In the genomic region with DNA sequence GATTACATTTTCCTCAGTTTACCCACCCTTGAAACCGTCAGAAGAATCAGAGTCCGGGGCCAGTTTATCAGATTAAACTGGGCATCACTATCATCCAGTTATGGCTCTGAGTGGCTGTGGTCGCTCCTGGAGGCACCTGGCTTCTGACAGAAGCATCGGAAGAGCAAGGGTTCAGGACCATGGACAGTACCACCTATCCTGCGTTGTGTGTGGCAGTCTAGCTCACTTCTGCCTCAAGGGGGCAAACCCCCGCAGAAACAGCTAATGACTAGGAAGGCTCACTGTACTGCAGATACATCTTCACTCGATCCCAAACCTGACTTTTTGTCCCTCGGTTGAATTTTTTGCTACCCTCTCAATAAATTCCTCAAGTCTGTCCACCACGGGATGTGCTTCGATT, we compare ENCODE assay signal across 9 mouse cellular contexts.
A peak's percentile ranks its signal among the peaks of the same experiment; 100 is the strongest.
DNase-seq lines count a peak whose midpoint lies in the region; TF ChIP-seq lines count a peak whose summit lies in the region.
"Had no signal": no experiment of that assay in that cellular context is flagged by ENCODE, and none has a peak within 500 bp of the region (broad histone marks: within the 10 kb centered on the region; RNA-seq: fewer than 3 reads in every experiment).

No protein-coding gene starts in this region.

- H3K36me3 ChIP-seq in testis, adult 2 months (ENCODE audit: control insufficient read depth, insufficient read depth, low read length), result no peaks in the 10 kb centered on the region
- H3K36me3 ChIP-seq in limb, embryonic 10.5 days, result no peaks in the 10 kb centered on the region
- H3K36me3 ChIP-seq: liver, embryonic 15.5 days had no signal

- DNase-seq in gastrocnemius, postnatal 10 days, result peak; percentile 20
- no peak for DNase-seq in gastrocnemius, postnatal 25 days
- no peak for DNase-seq in testis, postnatal 14 days (ENCODE audit: low spot score)
- peak; percentile 73 for DNase-seq in limb, embryonic 10.5 days (ENCODE audit: low spot score)
- peak; percentile 14 for DNase-seq in thymus, postnatal 25 days
- no peak for DNase-seq in frontal cortex, postnatal 14 days (ENCODE audit: low spot score in 2 of 2)
- no peak for DNase-seq in layer of hippocampus, adult 9-11 months

- peak; percentile 39; the same call in 1 of the 2 replicates for TF ChIP-seq CTCF in testis, adult 2 months (IDR thresholded peaks at IDR 0.05; ENCODE audit: control insufficient read depth, insufficient read depth, insufficient replicate concordance, low read depth, low read length)

- H3K4me1 ChIP-seq in testis, adult 2 months (ENCODE audit: control insufficient read depth, insufficient read depth, low read length), result no peaks in the 10 kb centered on the region
- no peaks in the 10 kb centered on the region for H3K4me1 ChIP-seq in limb, embryonic 10.5 days
- H3K4me1 ChIP-seq: liver, embryonic 15.5 days had no signal

- WGBS in limb, embryonic 10.5 days, result 20% methylated on average over 10 of the region's 10 CpGs

- no peak for TF ChIP-seq POLR2A in testis, adult 2 months (IDR thresholded peaks at IDR 0.05; ENCODE audit: control insufficient read depth, low read depth, low read length)

- H3K9me3 ChIP-seq in limb, embryonic 10.5 days (replicated peaks), result no peaks in the 10 kb centered on the region
- H3K9me3 ChIP-seq: liver, embryonic 15.5 days had no signal

- H3K27ac ChIP-seq in testis, adult 2 months (ENCODE audit: control insufficient read depth, insufficient read depth, low read depth, low read length), result no peak overlapping the region
- H3K27ac ChIP-seq in limb, embryonic 10.5 days, result no peak overlapping the region
- H3K27ac ChIP-seq: liver, embryonic 15.5 days had no signal

- H3K27me3 ChIP-seq in testis, adult 2 months (ENCODE audit: control insufficient read depth, insufficient read depth, low read length), result no peaks in the 10 kb centered on the region
- H3K27me3 ChIP-seq in limb, embryonic 10.5 days (ENCODE audit: low read depth, poor library complexity, severe bottlenecking), result no peaks in the 10 kb centered on the region
- H3K27me3 ChIP-seq: liver, embryonic 15.5 days had no signal

- H3K4me3 ChIP-seq in testis, adult 2 months (ENCODE audit: control insufficient read depth, low read depth, low read length), result no peak overlapping the region
- no peak overlapping the region for H3K4me3 ChIP-seq in limb, embryonic 10.5 days
- H3K4me3 ChIP-seq: liver, embryonic 15.5 days had no signal

Comparison
In these comparisons a context has a peak if more than half of its experiments do, and no peak if none do; other contexts are left out.
1. DNase-seq: peak in gastrocnemius, postnatal 10 days (single experiment), limb, embryonic 10.5 days (single experiment) and thymus, postnatal 25 days (single experiment); none in gastrocnemius, postnatal 25 days (single experiment), testis, postnatal 14 days (single experiment), frontal cortex, postnatal 14 days (0 of 2) and layer of hippocampus, adult 9-11 months (single experiment).